Mouse (Mus musculus) myocyte (in vitro differentiated cells): ENCODE measurements around the gene Fubp1.
A peak's percentile ranks its signal among the peaks of the same experiment; 100 is the strongest.

Experiments used
- MAX ChIP-seq: IDR thresholded peaks from one replicate; pipeline ENCODE4 v1.6.1; 2011; ENCODE audit warnings: low read depth, mild to moderate bottlenecking, control low read depth
- MYOD1 ChIP-seq, 3 experiments: IDR thresholded peaks; one replicate each; pipeline ENCODE4 v1.6.1; 2011; ENCODE audit warnings: control low read depth in 2 of 3, low read depth in 2 of 3, mild to moderate bottlenecking in 2 of 3, moderate library complexity in 1 of 3; ENCODE audit not compliant: insufficient read length in 2 of 3, control insufficient read depth in 1 of 3
- MYOG ChIP-seq, 3 experiments: IDR thresholded peaks; one replicate each; pipeline ENCODE4 v1.6.1; 2011; ENCODE audit warnings: control low read depth in 2 of 3, low read depth in 2 of 3, mild to moderate bottlenecking in 2 of 3; ENCODE audit not compliant: insufficient read length in 2 of 3, control insufficient read depth in 1 of 3, insufficient read depth in 1 of 3
- POLR2A ChIP-seq: IDR thresholded peaks from one replicate; pipeline ENCODE4 v1.6.1; 2011; ENCODE audit warnings: low read depth, mild to moderate bottlenecking, control low read depth, moderate library complexity; ENCODE audit not compliant: insufficient read length
- POLR2AphosphoS2 ChIP-seq: IDR thresholded peaks from one replicate; pipeline ENCODE4 v1.6.1; 2011; ENCODE audit warnings: low read depth, control low read depth; ENCODE audit not compliant: insufficient read length
- REST ChIP-seq: IDR thresholded peaks from one replicate; pipeline ENCODE4 v1.6.1; 2011; ENCODE audit warnings: mild to moderate bottlenecking, control low read depth, moderate library complexity; ENCODE audit not compliant: insufficient read depth, insufficient read length
- SRF ChIP-seq: IDR thresholded peaks from one replicate; pipeline ENCODE4 v1.6.1; 2011; ENCODE audit warnings: low read depth; ENCODE audit not compliant: control insufficient read depth, insufficient read length
- TCF12 ChIP-seq: IDR thresholded peaks from one replicate; pipeline ENCODE4 v1.6.1; 2011; ENCODE audit warnings: mild to moderate bottlenecking, control low read depth; ENCODE audit not compliant: poor library complexity, insufficient read depth, severe bottlenecking
- TCF3 ChIP-seq: IDR thresholded peaks from one replicate; pipeline ENCODE4 v1.6.1; 2011; ENCODE audit warnings: low read depth, control low read depth; ENCODE audit not compliant: insufficient read length
- USF1 ChIP-seq: IDR thresholded peaks from one replicate; pipeline ENCODE4 v1.6.1; 2011; ENCODE audit warnings: low read depth, mild to moderate bottlenecking, control low read depth, moderate library complexity

DNA sequence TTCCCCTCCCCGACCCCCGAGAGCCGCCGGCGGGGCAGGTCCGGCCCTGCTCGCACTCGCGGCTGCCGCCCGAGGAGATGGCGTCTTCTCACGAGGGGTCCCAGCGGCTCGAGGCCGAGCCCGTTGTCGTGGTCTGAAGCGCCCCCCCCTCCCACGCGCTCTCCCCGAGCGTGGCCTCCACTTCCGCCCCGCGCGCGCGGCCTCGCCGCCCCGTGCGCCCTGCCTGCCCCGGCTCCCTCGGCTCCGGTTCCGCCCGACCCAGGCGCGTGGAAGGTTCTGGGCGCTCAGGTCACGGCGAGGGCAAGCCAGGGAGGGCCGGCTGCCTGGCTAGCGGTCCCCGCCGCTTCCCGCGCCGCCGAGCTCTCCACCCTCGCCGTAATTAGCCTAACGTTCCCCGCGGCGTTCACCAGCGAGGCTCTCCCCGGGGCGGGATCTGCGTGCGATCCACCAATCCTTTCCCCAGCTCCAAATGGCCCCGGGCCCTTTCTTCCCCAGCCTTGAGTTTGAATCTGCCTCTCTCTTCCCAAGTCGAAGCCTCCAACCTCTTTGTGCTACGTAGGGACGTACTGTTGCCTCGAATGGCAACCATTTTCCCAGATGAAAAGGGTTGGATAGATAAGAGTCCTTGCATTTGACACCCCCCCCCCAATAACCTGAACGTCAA is 638 bp downstream of the Fubp1 start:
- TF ChIP-seq SRF (no peak), POLR2A (peak; percentile 35), USF1 (no peak), REST (no peak), TCF3 (no peak), MAX (no peak), MYOG (IDR thresholded peaks at IDR 0.05; ENCODE audit: control insufficient read depth in 1 of 3, insufficient read depth in 1 of 3, insufficient read length in 2 of 3, low read depth in 2 of 3) (peak in 1 of 3 experiments; percentile 3), MYOD1 (IDR thresholded peaks at IDR 0.05; ENCODE audit: control insufficient read depth in 1 of 3, insufficient read length in 2 of 3, low read depth in 2 of 3) (peak in 1 of 3 experiments; percentile 3), TCF12 (no peak), POLR2AphosphoS2 (peak; percentile 46)
